Mouse (Mus musculus) MEL (cell line): ENCODE measurements at regions not wholly inside any gene's neighbourhood (a gene's known extent, or its start where the extent isn't known, plus 50 kb on each side); places are given as distances from the start of the nearest gene placed in this dataset.

Source experiments
- DNase-seq: peaks from one replicate; pipeline ENCODE4 v3.0.0; 2011; ENCODE audit warnings: low read depth, low spot score
- H3K27ac ChIP-seq: 2 replicates; pipeline ENCODE4 v1.5.1; 2012; ENCODE audit warnings: low read depth, mild to moderate bottlenecking, control low read depth, low read length, moderate library complexity; ENCODE audit not compliant: control insufficient read depth
- H3K27me3 ChIP-seq, 2 experiments: fragments of 150-350 bp in 1 of 2; sonication (generic) in 1 of 2; 2 replicates each; pipeline ENCODE4 v1.6.1; 2012; ENCODE audit warnings: low read length in 2 of 2, mild to moderate bottlenecking in 2 of 2, improper control_type of control experiment in 1 of 2, moderate library complexity in 1 of 2; ENCODE audit not compliant: insufficient read depth in 2 of 2, control insufficient read depth in 1 of 2
- H3K36me3 ChIP-seq, 2 experiments: 2 replicates each; pipeline ENCODE4 v1.6.1; 2012 to 2014; ENCODE audit warnings: low read length in 2 of 2, improper control_type of control experiment in 1 of 2, inconsistent platforms in 1 of 2, mild to moderate bottlenecking in 1 of 2; ENCODE audit not compliant: insufficient read depth in 2 of 2, control insufficient read depth in 1 of 2
- H3K4me1 ChIP-seq, 2 experiments: fragments of 150-350 bp in 1 of 2; sonication (generic) in 1 of 2; 2 replicates each; pipeline ENCODE4 v1.6.1; 2012; ENCODE audit warnings: low read length in 2 of 2, improper control_type of control experiment in 1 of 2, mild to moderate bottlenecking in 1 of 2; ENCODE audit not compliant: insufficient read depth in 2 of 2, control insufficient read depth in 1 of 2
- H3K4me3 ChIP-seq, 2 experiments: fragments of 150-350 bp in 1 of 2; sonication (generic) in 1 of 2; 2 replicates each; pipeline ENCODE4 v1.5.1; 2012; ENCODE audit warnings: low read depth in 2 of 2, low read length in 2 of 2, mild to moderate bottlenecking in 2 of 2, moderate library complexity in 2 of 2, control low read depth in 1 of 2, improper control_type of control experiment in 1 of 2; ENCODE audit not compliant: control insufficient read depth in 1 of 2, insufficient read depth in 1 of 2
- H3K79me2 ChIP-seq: 2 replicates; pipeline ENCODE4 v1.6.1; 2012; ENCODE audit warnings: mild to moderate bottlenecking, low read length, moderate library complexity; ENCODE audit not compliant: control insufficient read depth, poor library complexity, insufficient read depth
- H3K9ac ChIP-seq: 2 replicates; pipeline ENCODE4 v1.6.1; 2012; ENCODE audit warnings: low read depth, mild to moderate bottlenecking, control low read depth, low read length, moderate library complexity; ENCODE audit not compliant: control insufficient read depth, poor library complexity, severe bottlenecking
- H3K9me3 ChIP-seq: fragments of 150-350 bp; sonication (generic); replicated peaks from 2 replicates; pipeline ENCODE4 v1.6.1; 2012; ENCODE audit warnings: mild to moderate bottlenecking, low read length, improper control_type of control experiment, moderate library complexity; ENCODE audit not compliant: insufficient read depth
- CHD1 ChIP-seq: IDR thresholded peaks from 2 replicates; pipeline ENCODE4 v1.6.1; 2012; ENCODE audit warnings: low read depth, mild to moderate bottlenecking, inconsistent platforms, low read length, improper control_type of control experiment
- CTCF ChIP-seq, 3 experiments: IDR thresholded peaks in 2 of 3; conservative IDR thresholded peaks in 1 of 3; 2 replicates each; pipeline ENCODE4 v1.5.1; 2011 to 2012; ENCODE audit warnings: low read length in 3 of 3, low read depth in 2 of 3, mild to moderate bottlenecking in 2 of 3, improper control_type of control experiment in 1 of 3, inconsistent platforms in 1 of 3, mixed read lengths in 1 of 3, moderate library complexity in 1 of 3; ENCODE audit not compliant: control insufficient read depth in 1 of 3, insufficient read depth in 1 of 3, poor library complexity in 1 of 3, severe bottlenecking in 1 of 3
- E2F4 ChIP-seq: IDR thresholded peaks from 2 replicates; pipeline ENCODE4 v1.6.1; 2011; ENCODE audit warnings: low read depth, low read length, improper control_type of control experiment, borderline replicate concordance
- ELF1 ChIP-seq: IDR thresholded peaks from 2 replicates; pipeline ENCODE4 v1.6.1; 2014; ENCODE audit warnings: low read depth, mild to moderate bottlenecking, inconsistent platforms, low read length, improper control_type of control experiment, moderate library complexity
- GATA1 ChIP-seq: IDR thresholded peaks from 2 replicates; pipeline ENCODE4 v1.6.1; 2011; ENCODE audit warnings: low read depth, low read length, improper control_type of control experiment
- HCFC1 ChIP-seq: IDR thresholded peaks from 2 replicates; pipeline ENCODE4 v1.6.1; 2012; ENCODE audit warnings: low read depth, mild to moderate bottlenecking, inconsistent platforms, low read length, improper control_type of control experiment, moderate library complexity
- JUND ChIP-seq: IDR thresholded peaks from 2 replicates; pipeline ENCODE4 v1.6.1; 2011; ENCODE audit warnings: low read depth, mild to moderate bottlenecking, improper control_type of control experiment, low read length
- KAT2A ChIP-seq: conservative IDR thresholded peaks from 2 replicates; pipeline ENCODE4 v1.6.1; 2012; ENCODE audit warnings: low read depth, low read length, improper control_type of control experiment, inconsistent platforms
- MAFK ChIP-seq: IDR thresholded peaks from 2 replicates; pipeline ENCODE4 v1.6.1; 2011; ENCODE audit warnings: low read depth, mild to moderate bottlenecking, low read length, improper control_type of control experiment, borderline replicate concordance
- MAX ChIP-seq: IDR thresholded peaks from 2 replicates; pipeline ENCODE4 v1.6.1; 2011; ENCODE audit warnings: low read length, improper control_type of control experiment
- MXI1 ChIP-seq: IDR thresholded peaks from 2 replicates; pipeline ENCODE4 v1.6.1; 2011; ENCODE audit warnings: mild to moderate bottlenecking, low read depth, low read length, improper control_type of control experiment
- MYB ChIP-seq: IDR thresholded peaks from 2 replicates; pipeline ENCODE4 v1.6.1; 2011; ENCODE audit warnings: mild to moderate bottlenecking, low read depth, low read length, improper control_type of control experiment
- NRF1 ChIP-seq: IDR thresholded peaks from 2 replicates; pipeline ENCODE4 v1.6.1; 2014; ENCODE audit warnings: low read depth, mild to moderate bottlenecking, inconsistent platforms, low read length, improper control_type of control experiment, moderate library complexity; ENCODE audit not compliant: poor library complexity, insufficient read depth, severe bottlenecking
- POLR2AphosphoS5 ChIP-seq: IDR thresholded peaks from 2 replicates; pipeline ENCODE4 v1.6.1; 2012; ENCODE audit warnings: low read depth, borderline replicate concordance, mild to moderate bottlenecking, inconsistent platforms, low read length, moderate library complexity, mixed read lengths
- RAD21 ChIP-seq: IDR thresholded peaks from 2 replicates; pipeline ENCODE4 v1.6.1; 2011; ENCODE audit warnings: mild to moderate bottlenecking, low read depth, low read length, improper control_type of control experiment
- RCOR1 ChIP-seq: IDR thresholded peaks from 2 replicates; pipeline ENCODE4 v1.6.1; 2012; ENCODE audit warnings: low read depth, mild to moderate bottlenecking, inconsistent platforms, low read length, improper control_type of control experiment
- SIN3A ChIP-seq: IDR thresholded peaks from 2 replicates; pipeline ENCODE4 v1.6.1; 2012; ENCODE audit warnings: low read length, improper control_type of control experiment, inconsistent platforms
- TAL1 ChIP-seq: IDR thresholded peaks from 2 replicates; pipeline ENCODE4 v1.6.1; 2012; ENCODE audit warnings: mild to moderate bottlenecking, inconsistent platforms, low read length, moderate library complexity, mixed read lengths
- TBP ChIP-seq: IDR thresholded peaks from 2 replicates; pipeline ENCODE4 v1.8.0; 2011; ENCODE audit warnings: low read depth, low read length, improper control_type of control experiment
- TCF12 ChIP-seq: IDR thresholded peaks from 2 replicates; pipeline ENCODE4 v1.6.1; 2014; ENCODE audit warnings: low read depth, mild to moderate bottlenecking, inconsistent platforms, low read length, improper control_type of control experiment, moderate library complexity
- UBTF ChIP-seq: IDR thresholded peaks from 2 replicates; pipeline ENCODE4 v1.6.1; 2012; ENCODE audit warnings: low read depth, mild to moderate bottlenecking, inconsistent platforms, low read length, improper control_type of control experiment, moderate library complexity, borderline replicate concordance; ENCODE audit not compliant: insufficient read depth
- USF1 ChIP-seq: IDR thresholded peaks from 2 replicates; pipeline ENCODE4 v1.6.1; 2014; ENCODE audit warnings: low read depth, mild to moderate bottlenecking, inconsistent platforms, low read length, improper control_type of control experiment, moderate library complexity
- USF2 ChIP-seq, 2 experiments: IDR thresholded peaks; 2 replicates each; pipeline ENCODE4 v1.6.1; 2011 to 2012; ENCODE audit warnings: improper control_type of control experiment in 2 of 2, low read length in 2 of 2, borderline replicate concordance in 1 of 2, inconsistent platforms in 1 of 2, low read depth in 1 of 2, mild to moderate bottlenecking in 1 of 2; ENCODE audit not compliant: insufficient read depth in 1 of 2
- ZC3H11A ChIP-seq: IDR thresholded peaks from 2 replicates; pipeline ENCODE4 v1.6.1; 2012; ENCODE audit warnings: low read depth, mild to moderate bottlenecking, inconsistent platforms, low read length, improper control_type of control experiment
- ZKSCAN1 ChIP-seq: IDR thresholded peaks from 2 replicates; pipeline ENCODE4 v1.6.1; 2012; ENCODE audit warnings: low read depth, mild to moderate bottlenecking, inconsistent platforms, low read length, improper control_type of control experiment, moderate library complexity
- ZMIZ1 ChIP-seq: IDR thresholded peaks from 2 replicates; pipeline ENCODE4 v1.6.1; 2012; ENCODE audit warnings: low read depth, mild to moderate bottlenecking, inconsistent platforms, low read length, improper control_type of control experiment, moderate library complexity
- ZNF384 ChIP-seq: IDR thresholded peaks from 2 replicates; pipeline ENCODE4 v1.6.1; 2012; ENCODE audit warnings: low read depth, mild to moderate bottlenecking, inconsistent platforms, low read length, improper control_type of control experiment

- no peaks in the 10 kb centered on the region for H3K4me1 ChIP-seq
- no peaks in the 10 kb centered on the region for H3K36me3 ChIP-seq
- H3K9me3 ChIP-seq = no peaks in the 10 kb centered on the region
- no peaks in the 10 kb centered on the region for H3K79me2 ChIP-seq
- H3K9ac ChIP-seq = no peak overlapping the region
- no peak for DNase-seq
- TF ChIP-seq NRF1 = no peak
- no peak for TF ChIP-seq E2F4
- TF ChIP-seq ELF1 = no peak
- TF ChIP-seq UBTF = no peak
- no peak for TF ChIP-seq USF1
- no peak for TF ChIP-seq ZNF384
- TF ChIP-seq CHD1 = no peak
- no peak for TF ChIP-seq TCF12
- TF ChIP-seq TBP = no peak
- H3K4me3 ChIP-seq = no peak overlapping the region
- no peak overlapping the region for H3K27ac ChIP-seq
- H3K27me3 ChIP-seq = no peaks in the 10 kb centered on the region
Measured at GRCm38 (mm10) chr14:76931398-76931797, 105.2 kb upstream of the Ccdc122 start.

- TF ChIP-seq MYB (no peak), ZKSCAN1 (no peak), CHD1 (no peak), SIN3A (no peak)
- Histone ChIP-seq H3K9ac (no peak overlapping the region), H3K36me3 (no peaks in the 10 kb centered on the region), H3K79me2 (no peaks in the 10 kb centered on the region), H3K9me3 (no peaks in the 10 kb centered on the region), H3K4me3 (no peak overlapping the region), H3K27me3 (no peaks in the 10 kb centered on the region), H3K27ac (no peak overlapping the region), H3K4me1 (no peaks in the 10 kb centered on the region)
- DNase-seq = no peak
Measured at GRCm38 (mm10) chr14:76929562-76929961, 107.0 kb upstream of the Ccdc122 start.

- H3K4me3 ChIP-seq = no peak overlapping the region
- no peaks in the 10 kb centered on the region for H3K9me3 ChIP-seq
- no peaks in the 10 kb centered on the region for H3K4me1 ChIP-seq
- DNase-seq = no peak
- H3K9ac ChIP-seq = no peak overlapping the region
- TF ChIP-seq HCFC1 (no peak), MAFK (no peak), ELF1 (no peak), ZC3H11A (no peak), CTCF (IDR thresholded peaks at IDR 0.05 in 2 of 3, conservative IDR thresholded peaks at IDR 0.05 in 1 of 3; ENCODE audit: control insufficient read depth in 1 of 3, insufficient read depth in 1 of 3, low read depth in 2 of 3, low read length in 3 of 3, poor library complexity in 1 of 3, severe bottlenecking in 1 of 3) (no peak), ZMIZ1 (no peak), POLR2AphosphoS5 (no peak), ZNF384 (no peak), MXI1 (no peak), GATA1 (no peak), KAT2A (no peak), RAD21 (no peak), ZKSCAN1 (no peak), USF2 (IDR thresholded peaks at IDR 0.05; ENCODE audit: borderline replicate concordance in 1 of 2, insufficient read depth in 1 of 2, low read depth in 1 of 2, low read length in 2 of 2) (no peak), CHD1 (no peak), MAX (no peak), TAL1 (no peak), JUND (no peak), RCOR1 (no peak)
- H3K27ac ChIP-seq = no peak overlapping the region
- no peaks in the 10 kb centered on the region for H3K79me2 ChIP-seq
- no peaks in the 10 kb centered on the region for H3K27me3 ChIP-seq
- no peaks in the 10 kb centered on the region for H3K36me3 ChIP-seq
Measured at GRCm38 (mm10) chr14:76928706-76929105, 107.9 kb upstream of the Ccdc122 start.
